Mouse (Mus musculus): ENCODE measurements around the gene Prkn. TPM values are rescaled to one million over a fixed set of nuclear protein-coding genes. Genes with fewer than 3 reads are reported as not detected.

The Prkn gene
- polyA plus RNA-seq, 1 experiment = 21.7 TPM

GRCm38 (mm10) chr17:11420839-11421238, 580.7 kb downstream of the Prkn start:
- no peak overlapping the region for H3K27ac ChIP-seq (ENCODE audit: insufficient read depth, low read length)
- no peak overlapping the region for H3K4me3 ChIP-seq (ENCODE audit: insufficient read depth, low read length)
- TF ChIP-seq POLR2A (IDR thresholded peaks at IDR 0.05; ENCODE audit: extremely low read depth, insufficient read depth, low read length) (no peak), CTCF (IDR thresholded peaks at IDR 0.05; ENCODE audit: extremely low read depth, insufficient read depth, low read length) (no peak)
- H3K4me1 ChIP-seq (ENCODE audit: control insufficient read depth, insufficient read depth, low read length) = no peaks in the 10 kb centered on the region

GRCm38 (mm10) chr17:11421264-11421940, 581.2 kb downstream of the Prkn start:
- Histone ChIP-seq H3K27ac (ENCODE audit: insufficient read depth, low read length) (no peak overlapping the region), H3K4me3 (ENCODE audit: insufficient read depth, low read length) (no peak overlapping the region), H3K4me1 (ENCODE audit: control insufficient read depth, insufficient read depth, low read length) (no peaks in the 10 kb centered on the region)
- TF ChIP-seq POLR2A (IDR thresholded peaks at IDR 0.05; ENCODE audit: extremely low read depth, insufficient read depth, low read length) (no peak), CTCF (IDR thresholded peaks at IDR 0.05; ENCODE audit: extremely low read depth, insufficient read depth, low read length) (no peak)

- H3K27ac ChIP-seq (ENCODE audit: insufficient read depth, low read length) = no peak overlapping the region
- no peak for TF ChIP-seq CTCF (IDR thresholded peaks at IDR 0.05; ENCODE audit: extremely low read depth, insufficient read depth, low read length)
- no peak for TF ChIP-seq POLR2A (IDR thresholded peaks at IDR 0.05; ENCODE audit: extremely low read depth, insufficient read depth, low read length)
- no peaks in the 10 kb centered on the region for H3K4me1 ChIP-seq (ENCODE audit: control insufficient read depth, insufficient read depth, low read length)
- no peak overlapping the region for H3K4me3 ChIP-seq (ENCODE audit: insufficient read depth, low read length)
These were observed 591.1 kb downstream of the Prkn start for GRCm38 (mm10) chr17:11431323-11431722.

GRCm38 (mm10) chr17:11432593-11432992, 592.4 kb downstream of the Prkn start:
- Histone ChIP-seq H3K27ac (ENCODE audit: insufficient read depth, low read length) (no peak overlapping the region), H3K4me3 (ENCODE audit: insufficient read depth, low read length) (no peak overlapping the region), H3K4me1 (ENCODE audit: control insufficient read depth, insufficient read depth, low read length) (no peaks in the 10 kb centered on the region)
- no peak for TF ChIP-seq POLR2A (IDR thresholded peaks at IDR 0.05; ENCODE audit: extremely low read depth, insufficient read depth, low read length)
- TF ChIP-seq CTCF (IDR thresholded peaks at IDR 0.05; ENCODE audit: extremely low read depth, insufficient read depth, low read length) = no peak

- Histone ChIP-seq H3K27ac (ENCODE audit: insufficient read depth, low read length) (no peak overlapping the region), H3K4me3 (ENCODE audit: insufficient read depth, low read length) (no peak overlapping the region), H3K4me1 (ENCODE audit: control insufficient read depth, insufficient read depth, low read length) (no peaks in the 10 kb centered on the region)
- no peak for TF ChIP-seq CTCF (IDR thresholded peaks at IDR 0.05; ENCODE audit: extremely low read depth, insufficient read depth, low read length)
- TF ChIP-seq POLR2A (IDR thresholded peaks at IDR 0.05; ENCODE audit: extremely low read depth, insufficient read depth, low read length) = no peak
These were observed 622.5 kb downstream of the Prkn start for GRCm38 (mm10) chr17:11462721-11463120.

GRCm38 (mm10) chr17:11466095-11466494, 625.9 kb downstream of the Prkn start:
- TF ChIP-seq CTCF (IDR thresholded peaks at IDR 0.05; ENCODE audit: extremely low read depth, insufficient read depth, low read length) = no peak
- no peak for TF ChIP-seq POLR2A (IDR thresholded peaks at IDR 0.05; ENCODE audit: extremely low read depth, insufficient read depth, low read length)
- H3K4me1 ChIP-seq (ENCODE audit: control insufficient read depth, insufficient read depth, low read length) = no peaks in the 10 kb centered on the region
- no peak overlapping the region for H3K27ac ChIP-seq (ENCODE audit: insufficient read depth, low read length)
- H3K4me3 ChIP-seq (ENCODE audit: insufficient read depth, low read length) = no peak overlapping the region

- TF ChIP-seq CTCF (IDR thresholded peaks at IDR 0.05; ENCODE audit: extremely low read depth, insufficient read depth, low read length) (no peak), POLR2A (IDR thresholded peaks at IDR 0.05; ENCODE audit: extremely low read depth, insufficient read depth, low read length) (no peak)
- no peaks in the 10 kb centered on the region for H3K4me1 ChIP-seq (ENCODE audit: control insufficient read depth, insufficient read depth, low read length)
- no peak overlapping the region for H3K27ac ChIP-seq (ENCODE audit: insufficient read depth, low read length)
- H3K4me3 ChIP-seq (ENCODE audit: insufficient read depth, low read length) = no peak overlapping the region
These were observed 628.4 kb downstream of the Prkn start for GRCm38 (mm10) chr17:11468624-11469023.

GRCm38 (mm10) chr17:11483032-11483431, 642.8 kb downstream of the Prkn start:
- H3K4me1 ChIP-seq (ENCODE audit: control insufficient read depth, insufficient read depth, low read length) = no peaks in the 10 kb centered on the region
- TF ChIP-seq POLR2A (IDR thresholded peaks at IDR 0.05; ENCODE audit: extremely low read depth, insufficient read depth, low read length) (no peak), CTCF (IDR thresholded peaks at IDR 0.05; ENCODE audit: extremely low read depth, insufficient read depth, low read length) (no peak)
- H3K4me3 ChIP-seq (ENCODE audit: insufficient read depth, low read length) = no peak overlapping the region
- no peak overlapping the region for H3K27ac ChIP-seq (ENCODE audit: insufficient read depth, low read length)

GRCm38 (mm10) chr17:11490051-11490450, 649.9 kb downstream of the Prkn start:
- Histone ChIP-seq H3K4me1 (ENCODE audit: control insufficient read depth, insufficient read depth, low read length) (no peaks in the 10 kb centered on the region), H3K4me3 (ENCODE audit: insufficient read depth, low read length) (no peak overlapping the region), H3K27ac (ENCODE audit: insufficient read depth, low read length) (no peak overlapping the region)
- no peak for TF ChIP-seq CTCF (IDR thresholded peaks at IDR 0.05; ENCODE audit: extremely low read depth, insufficient read depth, low read length)

GRCm38 (mm10) chr17:11502556-11502955, 662.4 kb downstream of the Prkn start:
- H3K4me3 ChIP-seq (ENCODE audit: insufficient read depth, low read length) = no peak overlapping the region
- H3K27ac ChIP-seq (ENCODE audit: insufficient read depth, low read length) = no peak overlapping the region
- no peak for TF ChIP-seq POLR2A (IDR thresholded peaks at IDR 0.05; ENCODE audit: extremely low read depth, insufficient read depth, low read length)
- no peak for TF ChIP-seq CTCF (IDR thresholded peaks at IDR 0.05; ENCODE audit: extremely low read depth, insufficient read depth, low read length)
- H3K4me1 ChIP-seq (ENCODE audit: control insufficient read depth, insufficient read depth, low read length) = peaks cover 4% of the 10 kb centered on the region
